Mouse (Mus musculus): ENCODE results near the gene Itgb1bp1.

Gene Itgb1bp1

GRCm38 (mm10) chr12:21286243-21286622 is at the start of gene Itgb1bp1:
Gene Itgb1bp1, minus strand, starts transcription at chr12:21286284.
- peak; percentile 92 for DNase-seq (ENCODE audit: low spot score)

GRCm38 (mm10) chr12:21335869-21336268 is 49.8 kb upstream of the Itgb1bp1 start:
- DNase-seq (ENCODE audit: low spot score) = no peak

DNA sequence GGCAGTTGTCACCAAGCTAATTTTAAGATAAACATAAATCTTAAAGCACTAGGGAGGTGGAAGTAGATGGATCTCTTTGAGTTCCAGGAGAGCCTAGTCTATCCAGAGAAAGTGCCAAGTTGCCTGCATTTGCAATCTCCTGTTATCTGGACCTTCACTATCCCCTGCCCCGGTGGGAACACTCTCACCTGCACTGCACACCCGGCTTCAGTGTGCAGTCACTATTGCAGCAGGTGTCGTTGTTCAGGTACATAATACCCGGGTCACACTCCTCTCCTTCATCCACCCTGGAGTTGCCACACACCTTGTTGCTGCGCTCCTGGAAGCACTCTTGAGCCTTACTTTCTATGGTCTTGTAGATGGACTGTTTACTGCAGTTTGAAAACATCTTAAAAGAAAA is 47.7 kb upstream of the Itgb1bp1 start:
- no peak for DNase-seq (ENCODE audit: low spot score)

- no peak for DNase-seq (ENCODE audit: low spot score)
These were observed 46.9 kb upstream of the Itgb1bp1 start for GRCm38 (mm10) chr12:21333021-21333420.

GRCm38 (mm10) chr12:21331711-21332110 is 45.6 kb upstream of the Itgb1bp1 start:
- no peak for DNase-seq (ENCODE audit: low spot score)

- DNase-seq (ENCODE audit: low spot score) = no peak
These were observed 45.0 kb upstream of the Itgb1bp1 start for GRCm38 (mm10) chr12:21330961-21331576.

- no peak for DNase-seq (ENCODE audit: low spot score)
These were observed 43.7 kb upstream of the Itgb1bp1 start for GRCm38 (mm10) chr12:21329661-21330400.

- DNase-seq (ENCODE audit: low spot score) = no peak
These were observed 40.2 kb upstream of the Itgb1bp1 start for GRCm38 (mm10) chr12:21326325-21326724.

GRCm38 (mm10) chr12:21325266-21325665 is 39.2 kb upstream of the Itgb1bp1 start:
- DNase-seq (ENCODE audit: low spot score) = no peak

DNA sequence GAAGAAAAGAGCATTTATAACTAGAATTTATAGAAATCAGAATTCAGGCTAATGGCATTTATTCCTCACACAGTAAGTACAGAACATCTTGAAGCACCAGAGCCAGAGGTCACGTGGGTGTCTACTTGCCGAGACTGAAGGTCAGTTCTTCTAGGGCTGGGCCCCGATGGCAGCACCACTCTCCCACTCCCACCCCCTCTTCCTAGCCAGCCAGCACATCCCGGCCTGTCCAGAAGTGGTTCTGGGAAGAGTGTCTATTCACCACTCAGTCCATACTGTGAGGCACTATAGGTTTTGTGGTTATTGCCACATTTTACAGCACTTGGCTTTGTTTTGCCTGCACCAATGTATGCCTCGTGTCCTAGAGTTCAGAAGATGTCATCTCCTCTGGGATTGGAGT is 38.0 kb upstream of the Itgb1bp1 start:
- DNase-seq (ENCODE audit: low spot score) = no peak

DNA sequence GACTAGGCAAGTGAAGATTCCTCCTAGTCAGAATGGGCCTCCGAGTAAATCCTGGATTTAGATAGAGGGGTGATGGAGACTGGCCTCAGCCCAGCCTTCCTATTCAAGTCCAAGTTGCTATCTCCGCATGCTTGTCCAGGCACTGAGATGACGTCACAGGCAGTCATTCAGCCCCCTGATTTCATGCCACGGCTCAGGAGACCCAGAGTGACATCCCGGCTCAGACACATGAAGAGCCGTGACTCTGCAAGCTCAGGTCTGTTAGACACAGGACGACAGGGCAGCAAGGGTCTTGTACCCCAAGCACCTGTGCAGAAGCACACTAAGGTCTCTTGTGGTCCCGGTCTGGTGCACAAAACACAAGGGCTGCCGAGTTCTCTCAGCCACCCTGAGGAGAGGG is 36.8 kb upstream of the Itgb1bp1 start:
- no peak for DNase-seq (ENCODE audit: low spot score)

DNA sequence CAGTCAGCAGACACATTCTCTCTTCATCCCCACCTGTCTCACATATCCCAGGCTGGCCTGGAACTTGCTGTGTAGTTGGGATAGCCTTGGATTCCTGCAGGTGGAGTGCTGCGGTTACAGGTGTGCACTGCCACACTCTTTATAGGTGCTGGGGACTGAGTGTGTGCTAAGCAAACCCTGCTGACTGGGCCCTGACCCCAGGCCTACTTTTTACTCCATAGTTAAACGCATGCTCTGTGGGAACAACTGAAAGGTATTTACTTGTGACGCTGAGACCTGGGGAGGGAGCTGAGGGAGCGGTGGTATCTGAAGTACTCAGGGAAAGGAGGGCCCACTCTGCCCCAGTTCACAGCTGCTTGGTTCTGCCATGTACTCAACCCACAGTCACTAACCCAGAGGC is 36.2 kb upstream of the Itgb1bp1 start:
- DNase-seq (ENCODE audit: low spot score) = no peak

DNA sequence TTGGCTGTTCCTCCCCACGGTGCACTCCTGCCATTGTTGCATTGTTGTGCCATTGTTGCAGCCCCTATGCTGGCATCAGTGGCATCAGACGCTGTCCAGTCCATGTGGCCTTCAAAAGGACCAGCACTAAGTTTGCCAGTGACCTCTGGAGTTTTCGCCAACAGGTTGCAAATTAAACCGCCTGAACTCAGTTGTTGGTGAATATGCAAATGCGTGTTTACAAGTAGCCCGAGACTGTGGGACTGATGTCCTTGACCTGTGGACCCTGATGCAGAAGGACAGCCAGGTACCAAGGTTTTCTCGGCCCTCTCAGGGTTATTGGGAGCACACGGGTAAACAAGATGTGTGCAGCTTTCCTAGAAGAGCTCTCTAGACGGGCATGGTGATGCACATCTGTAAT is 35.1 kb upstream of the Itgb1bp1 start:
- DNase-seq (ENCODE audit: low spot score) = no peak

DNA sequence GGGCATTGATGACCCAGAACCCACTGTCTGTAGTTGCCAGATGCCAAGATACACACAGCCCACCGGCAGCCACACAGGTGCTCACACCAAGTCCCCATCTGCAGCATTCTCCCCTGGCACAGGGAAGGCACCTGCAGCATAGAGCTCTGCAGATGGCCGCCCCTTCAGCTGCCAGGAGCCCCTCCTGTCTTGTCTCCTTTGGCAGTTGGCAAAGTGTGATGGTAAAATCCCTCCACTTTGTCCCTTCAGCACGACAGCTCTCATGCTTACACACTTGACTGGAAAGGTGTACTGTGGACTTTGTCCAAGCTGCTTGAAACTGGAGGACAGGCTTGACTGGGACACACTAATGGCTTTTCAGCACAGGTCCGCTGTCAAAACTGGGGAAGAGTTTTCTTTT is 34.2 kb upstream of the Itgb1bp1 start:
- DNase-seq (ENCODE audit: low spot score) = no peak

DNA sequence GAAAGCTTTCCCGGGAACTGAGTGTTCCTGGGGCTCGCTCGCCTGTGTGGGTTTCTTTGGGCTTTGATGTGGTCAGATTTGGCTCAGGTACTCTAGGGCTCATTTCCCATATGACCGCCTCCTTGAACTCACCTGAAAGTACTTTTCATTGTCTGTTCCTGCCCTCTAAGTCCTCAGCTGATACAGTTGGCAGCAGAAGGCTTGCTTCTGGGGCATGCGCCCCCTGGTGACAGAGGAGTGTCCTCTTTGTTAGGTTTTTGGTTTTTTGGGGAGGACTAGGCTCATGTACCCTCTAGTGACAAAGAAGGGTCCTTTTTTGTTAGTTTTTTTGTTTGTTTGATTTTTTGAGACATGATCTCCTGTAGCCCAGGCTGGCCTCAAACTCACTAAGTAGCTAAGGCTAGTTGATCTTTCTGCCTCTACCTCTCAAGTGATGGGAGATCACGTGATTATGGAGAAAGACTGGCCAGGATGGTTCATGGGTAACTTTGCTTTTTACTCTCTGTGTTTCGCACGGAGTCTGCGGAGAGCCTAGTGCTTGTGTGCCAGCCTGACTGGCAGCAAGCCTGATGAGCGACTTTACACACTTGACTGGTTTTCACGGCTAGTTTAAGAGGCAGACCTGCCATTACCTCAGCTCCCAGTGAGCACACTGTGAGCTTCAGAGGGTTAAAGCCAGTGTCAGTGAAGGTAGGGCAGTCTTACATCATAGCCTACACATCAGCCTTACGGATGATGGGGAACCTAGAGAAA is 32.2 kb upstream of the Itgb1bp1 start:
- DNase-seq (ENCODE audit: low spot score) = no peak

- no peak for DNase-seq (ENCODE audit: low spot score)
These were observed 30.8 kb upstream of the Itgb1bp1 start for GRCm38 (mm10) chr12:21316869-21317265.

GRCm38 (mm10) chr12:21315923-21316868 is 30.1 kb upstream of the Itgb1bp1 start, which contains the start of gene Iah1:
Gene Iah1, plus strand, starts transcription at chr12:21316389.
- peak; percentile 35 for DNase-seq (ENCODE audit: low spot score)

DNA sequence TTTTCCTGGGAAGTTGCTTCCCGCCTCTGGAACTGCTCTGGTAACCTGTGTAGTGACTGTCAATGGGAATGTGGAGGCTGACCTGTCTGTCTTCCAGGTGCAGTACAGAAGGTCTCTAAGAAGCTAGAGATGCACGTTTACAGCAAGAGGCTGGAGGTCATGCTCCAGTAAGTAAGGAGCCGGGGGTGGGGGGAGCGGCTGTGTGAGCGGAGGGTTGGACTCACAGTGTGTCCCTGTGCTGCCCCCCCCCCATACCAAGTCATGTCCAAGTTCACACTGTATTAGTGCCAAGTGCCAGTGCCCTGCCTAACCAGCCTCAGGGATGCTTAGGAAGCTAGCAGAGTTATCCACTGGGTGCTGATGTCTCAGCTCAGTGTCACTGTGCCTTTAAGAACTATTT is 26.1 kb upstream of the Itgb1bp1 start:
- DNase-seq (ENCODE audit: low spot score) = no peak

GRCm38 (mm10) chr12:21306721-21307120 is 20.6 kb upstream of the Itgb1bp1 start:
- no peak for DNase-seq (ENCODE audit: low spot score)

DNA sequence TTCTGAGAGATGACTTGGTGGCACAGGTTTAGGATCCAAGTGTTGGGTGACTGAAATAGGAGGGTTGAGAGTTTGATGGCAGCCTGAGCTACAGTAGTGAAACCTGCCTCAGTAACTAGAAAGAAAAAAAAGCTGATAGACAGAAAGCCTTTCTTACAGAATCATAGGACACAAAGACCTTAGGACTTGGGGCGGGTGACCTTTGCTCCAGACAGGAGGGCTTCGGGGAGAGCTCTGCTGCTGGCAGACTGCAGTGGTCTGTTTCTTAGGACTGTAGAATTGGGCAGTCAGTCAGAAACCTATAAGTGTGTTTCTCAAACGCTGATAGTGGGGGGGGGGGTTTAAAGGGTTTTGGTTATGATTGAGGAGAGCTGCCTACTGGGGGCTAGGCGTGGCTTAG is 19.7 kb upstream of the Itgb1bp1 start:
- no peak for DNase-seq (ENCODE audit: low spot score)

- no peak for DNase-seq (ENCODE audit: low spot score)
These were observed 16.3 kb upstream of the Itgb1bp1 start for GRCm38 (mm10) chr12:21302361-21302783.

DNA sequence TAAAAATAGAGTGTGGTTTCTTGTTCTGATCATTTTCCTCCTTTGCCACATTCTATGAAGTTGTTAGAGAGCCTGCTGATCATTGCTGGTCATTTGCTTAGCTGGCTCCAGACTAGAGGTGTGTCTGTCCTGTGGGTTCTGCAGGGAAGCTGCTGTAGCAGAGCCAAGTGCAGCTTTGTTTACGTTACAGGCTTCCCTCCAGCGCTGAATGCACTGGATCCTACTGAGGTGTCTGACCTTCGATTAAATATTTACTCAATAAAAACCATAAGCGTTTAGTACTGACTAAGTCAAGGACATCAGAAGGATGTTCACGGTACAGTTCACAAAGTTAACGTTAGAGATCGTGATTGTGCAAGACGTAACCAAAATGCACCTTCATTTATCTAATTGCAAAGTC is 15.8 kb upstream of the Itgb1bp1 start:
- no peak for DNase-seq (ENCODE audit: low spot score)

All from urinary bladder, postnatal 10 days (tissue).